Mouse (Mus musculus) spleen, postnatal 14 days (tissue): Measurements from ENCODE around the gene Igf1r.

Experiments
- DNase-seq, 2 experiments: peaks; one replicate each; pipeline ENCODE4 v3.0.0; 2021 to 2022; ENCODE audit warnings: low spot score in 2 of 2

The Igf1r gene

DNA sequence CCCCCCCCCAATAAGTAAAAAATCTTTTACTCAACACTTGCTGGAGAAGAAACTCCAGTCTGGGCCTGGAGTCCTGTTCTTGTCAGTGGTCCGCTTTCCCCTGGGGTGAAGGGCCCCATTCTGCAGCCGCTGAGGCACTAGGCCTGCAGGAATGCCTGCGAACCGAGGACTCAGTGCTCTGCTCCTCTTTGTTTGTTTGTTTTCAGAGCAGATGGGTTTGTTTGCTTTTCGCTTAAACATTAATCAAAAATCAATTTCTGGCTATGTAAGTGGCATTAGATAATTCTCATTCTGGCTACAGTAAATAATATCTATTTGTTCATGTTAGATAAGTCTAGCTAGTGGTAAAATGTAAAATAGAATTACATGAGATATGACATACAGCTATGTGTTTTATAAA, 167.0 kb downstream of the Igf1r start:
- DNase-seq = no peak

DNA sequence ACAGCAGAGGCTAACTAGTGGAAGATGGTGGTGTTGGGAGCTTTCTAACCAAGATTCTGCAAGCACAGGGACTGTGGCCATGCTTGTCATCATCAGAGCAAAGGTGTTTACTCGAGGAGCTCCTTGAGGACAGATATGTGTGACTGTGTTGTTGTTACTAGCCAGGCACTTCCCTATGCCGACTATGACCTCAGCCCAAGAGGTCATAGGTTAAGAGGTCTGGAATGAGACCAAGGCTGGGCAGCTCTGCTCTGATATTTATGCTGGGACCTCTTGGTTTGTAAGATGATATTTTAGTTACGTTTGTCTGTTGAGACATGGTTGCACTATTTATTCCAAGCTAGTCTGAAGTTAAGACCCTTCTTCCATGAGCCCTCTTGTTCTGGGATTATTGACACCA, 169.8 kb downstream of the Igf1r start:
- no peak for DNase-seq

DNA sequence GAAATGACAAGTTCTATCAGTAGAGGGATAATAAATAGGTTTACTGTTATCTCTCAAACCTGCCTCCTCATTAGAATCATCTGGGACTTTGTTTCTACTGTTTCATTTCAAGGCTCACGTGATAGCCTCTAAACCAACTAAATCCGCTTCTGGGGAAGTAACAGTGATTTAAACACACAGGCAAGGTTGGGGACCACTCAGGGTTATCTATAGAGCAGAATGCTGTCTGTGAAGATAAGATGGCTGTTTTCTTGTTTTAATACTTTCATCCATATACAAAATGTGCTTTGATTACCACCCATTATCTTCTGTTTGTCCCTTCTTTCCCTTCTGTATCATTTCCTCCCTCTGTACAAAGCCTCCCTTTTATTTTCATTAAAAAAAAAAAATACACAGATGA, 172.7 kb downstream of the Igf1r start:
- DNase-seq = no peak

DNA sequence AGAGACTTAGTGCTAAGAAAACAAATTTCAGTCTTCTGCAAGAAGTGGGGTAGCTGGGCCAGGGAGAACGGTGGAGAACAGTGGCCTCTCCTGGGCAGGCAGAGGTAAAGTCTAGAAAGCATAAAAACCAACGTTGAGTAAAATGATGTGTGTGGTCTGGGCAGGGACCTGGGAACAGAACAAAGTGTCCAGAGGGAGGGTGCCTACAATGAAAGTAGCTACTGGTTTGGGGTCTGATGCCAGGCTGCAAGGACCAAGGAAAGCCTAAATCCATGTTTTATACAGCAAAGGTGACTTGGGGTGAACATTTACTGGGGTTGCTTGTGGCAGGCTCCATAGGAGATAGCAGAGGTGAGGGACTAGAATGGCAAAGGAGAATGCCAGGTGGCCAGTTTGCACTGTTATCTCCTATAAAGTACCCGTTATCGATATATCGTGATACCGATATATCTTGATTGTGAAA, 175.2 kb downstream of the Igf1r start:
- peak in 1 of 2 experiments; percentile 21 for DNase-seq

DNA sequence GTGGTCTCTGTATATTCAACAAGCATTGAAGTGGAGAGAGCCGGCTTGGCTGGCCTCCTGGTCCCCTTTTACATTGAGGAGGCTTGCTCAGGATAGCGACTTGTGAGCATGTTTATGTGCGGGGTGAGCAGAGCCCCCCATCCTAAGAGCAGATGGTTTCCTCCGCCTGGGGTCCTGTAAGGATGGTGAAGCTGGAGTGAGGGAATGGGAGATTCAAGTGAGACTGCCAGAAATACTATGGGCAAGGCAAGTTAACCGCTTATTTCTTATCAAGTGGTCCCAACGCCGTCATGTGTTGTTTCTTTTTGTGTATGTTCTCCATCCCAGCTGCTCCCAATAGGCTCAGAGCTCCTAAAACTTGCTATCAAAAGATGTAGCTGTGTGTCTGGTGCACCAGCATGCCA, 175.6 kb downstream of the Igf1r start:
- DNase-seq = peak in 1 of 2 experiments; percentile 11

DNA sequence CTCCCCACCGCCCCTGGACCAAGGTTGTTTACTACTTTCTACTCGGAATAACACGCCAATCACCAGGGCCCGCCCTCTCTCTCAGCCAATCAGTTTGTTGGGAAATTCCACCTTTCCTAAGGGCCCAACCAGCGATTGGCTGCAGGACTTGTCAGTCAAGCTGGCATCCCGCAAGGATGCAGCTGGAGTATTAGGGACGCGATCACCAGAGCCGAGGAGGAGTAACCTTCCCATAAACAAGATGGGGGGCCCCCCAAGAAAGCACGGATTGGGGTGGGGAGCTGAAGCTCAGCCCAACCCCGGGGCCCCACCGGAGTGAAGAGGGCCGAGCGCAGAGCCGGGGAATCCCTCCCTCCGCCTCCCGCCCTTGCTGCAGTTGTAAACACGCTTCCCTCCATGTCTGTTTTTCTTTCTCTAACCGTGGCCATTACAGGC, 176.5 kb downstream of the Igf1r start:
- peak; percentile 90 to 92 for DNase-seq

DNA sequence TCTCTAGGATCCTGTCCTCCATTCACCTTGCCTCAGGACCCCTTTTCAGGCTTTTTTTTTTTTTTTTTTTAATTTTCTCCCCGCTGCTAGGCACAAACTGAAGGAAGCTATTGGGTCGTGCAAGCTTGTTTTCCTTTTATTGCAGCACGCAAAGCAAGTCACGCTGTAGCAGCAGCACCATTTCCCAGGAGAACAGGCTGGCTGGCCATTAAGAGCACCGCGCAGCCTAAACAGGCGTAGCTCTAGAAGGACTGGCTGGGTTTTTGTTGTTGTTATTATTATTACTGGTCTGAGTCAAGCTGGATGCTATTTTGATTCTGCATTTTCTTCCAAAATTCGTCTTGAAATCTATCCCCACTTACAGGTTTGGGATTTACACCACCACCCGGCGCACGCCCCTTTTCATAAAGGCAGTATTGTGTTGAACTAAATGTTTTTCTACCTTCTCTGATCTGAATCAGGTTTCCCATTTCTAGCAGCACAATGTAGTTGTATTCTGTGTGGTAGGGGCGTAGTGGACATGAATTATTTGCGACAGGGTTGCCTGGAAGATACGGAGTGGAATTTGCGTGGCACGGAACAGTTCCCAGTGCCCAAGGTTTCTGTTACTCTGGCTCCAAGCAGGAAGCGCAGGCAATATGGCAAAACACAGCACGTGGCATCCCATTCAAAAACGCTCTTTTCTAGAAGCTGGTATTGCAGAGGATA, 177.1 kb downstream of the Igf1r start:
- DNase-seq = peak; percentile 67 to 75

DNA sequence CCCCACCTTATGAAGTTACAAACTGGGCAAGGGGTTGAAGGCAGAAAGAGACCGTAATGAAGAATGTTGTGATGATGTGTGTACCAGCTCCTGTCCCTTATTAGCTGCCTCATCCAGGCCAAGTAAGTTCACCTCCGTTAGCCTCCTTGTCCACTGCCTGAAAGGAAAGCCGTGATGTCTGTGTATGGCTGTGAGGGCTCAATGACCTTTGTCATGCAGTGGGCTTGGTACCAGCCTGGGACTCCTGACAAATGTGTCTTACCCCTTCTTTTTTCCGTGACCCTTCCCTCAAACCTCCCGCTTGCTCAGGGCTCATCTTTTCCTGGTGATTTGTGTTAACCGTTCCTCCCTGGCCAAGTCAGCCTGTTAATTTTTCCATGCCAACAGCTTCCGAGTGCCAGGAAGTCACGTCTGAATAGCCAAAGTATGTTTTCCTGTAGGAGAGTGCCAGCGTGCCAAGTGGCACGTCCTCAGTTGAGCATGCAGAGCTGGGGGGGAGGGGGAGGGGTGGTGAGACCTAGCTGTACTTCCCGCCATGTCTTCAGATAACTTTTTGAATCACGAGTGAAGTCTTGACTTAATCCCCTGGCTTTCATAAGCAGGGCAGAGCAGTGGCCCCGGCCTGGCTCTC, 178.4 kb downstream of the Igf1r start:
- no peak for DNase-seq

DNA sequence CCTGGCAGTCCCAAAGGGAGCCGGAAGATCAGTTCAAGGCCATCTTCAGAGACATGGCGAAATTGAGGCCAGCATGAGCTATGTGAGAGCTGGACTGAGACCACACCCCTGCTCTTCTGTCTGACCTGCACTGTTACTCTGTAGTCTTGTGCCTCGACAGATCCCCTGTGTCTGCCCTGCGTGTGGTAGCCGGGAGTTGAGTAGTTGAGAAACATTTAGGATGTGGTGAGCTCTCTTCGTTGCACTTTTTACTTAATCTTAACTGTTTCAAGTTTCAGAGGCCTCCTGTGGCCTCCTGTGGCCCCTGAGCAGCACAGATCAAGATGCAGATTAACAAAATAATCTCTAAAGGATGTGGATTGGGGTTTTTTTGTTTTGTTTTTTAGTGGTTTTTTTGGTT, 181.1 kb downstream of the Igf1r start:
- DNase-seq = no peak

DNA sequence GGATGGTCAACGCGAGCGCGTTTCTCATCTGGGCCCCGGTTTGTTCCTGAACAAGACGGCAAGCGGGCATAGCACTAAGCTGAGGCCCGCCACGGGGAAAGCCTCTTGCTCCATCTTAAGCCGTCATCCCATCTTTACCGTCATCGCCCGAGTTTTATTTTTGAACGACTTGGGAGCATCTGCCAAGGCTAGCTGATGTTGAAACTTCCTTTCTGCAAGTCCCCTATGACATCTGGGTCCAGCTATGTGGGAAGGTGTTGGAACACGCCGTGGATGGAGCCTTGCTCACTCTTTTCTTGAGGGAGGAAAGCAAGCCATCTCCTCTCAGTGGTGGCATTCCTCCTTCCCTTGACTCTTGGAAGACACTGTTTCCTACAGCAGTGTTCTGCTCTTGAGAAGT, 182.3 kb downstream of the Igf1r start:
- no peak for DNase-seq

DNA sequence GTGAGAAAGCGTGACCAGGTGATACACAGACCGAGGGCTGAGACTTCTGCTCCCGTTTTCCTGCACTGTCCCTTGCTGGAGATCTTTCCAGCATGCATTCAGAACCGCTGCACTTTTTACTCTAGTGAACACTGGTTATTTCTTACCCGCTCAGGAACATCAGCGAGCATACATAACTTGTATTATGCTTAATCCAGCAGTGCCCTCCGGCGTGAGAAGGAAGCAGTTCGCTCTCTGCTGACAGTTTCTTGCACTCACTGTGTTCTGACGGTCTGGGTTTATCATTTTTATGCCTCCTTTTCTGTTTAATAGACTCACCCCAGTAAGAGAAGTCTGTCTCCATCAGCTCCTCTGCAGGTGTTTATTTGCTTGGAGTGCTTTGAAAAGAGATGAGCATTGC, 183.4 kb downstream of the Igf1r start:
- DNase-seq = no peak

DNA sequence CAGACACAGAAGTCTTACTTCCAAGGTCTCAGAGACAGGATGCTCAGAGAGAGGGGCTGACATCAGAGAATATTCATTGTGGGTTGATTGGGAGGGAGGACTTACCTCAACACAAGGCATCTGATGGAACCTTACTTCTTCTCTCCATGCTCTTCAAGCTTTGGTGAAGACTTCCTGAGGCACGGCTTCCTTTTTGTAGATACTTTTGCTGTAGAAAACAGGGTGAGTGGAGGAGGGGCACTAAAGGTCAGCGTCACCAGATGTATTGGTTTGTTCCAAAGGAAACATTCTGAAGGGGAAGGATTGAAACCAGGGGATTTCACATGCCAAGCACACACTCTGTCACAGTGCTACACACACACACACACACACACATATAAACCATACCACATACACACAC, 186.8 kb downstream of the Igf1r start:
- no peak for DNase-seq

DNA sequence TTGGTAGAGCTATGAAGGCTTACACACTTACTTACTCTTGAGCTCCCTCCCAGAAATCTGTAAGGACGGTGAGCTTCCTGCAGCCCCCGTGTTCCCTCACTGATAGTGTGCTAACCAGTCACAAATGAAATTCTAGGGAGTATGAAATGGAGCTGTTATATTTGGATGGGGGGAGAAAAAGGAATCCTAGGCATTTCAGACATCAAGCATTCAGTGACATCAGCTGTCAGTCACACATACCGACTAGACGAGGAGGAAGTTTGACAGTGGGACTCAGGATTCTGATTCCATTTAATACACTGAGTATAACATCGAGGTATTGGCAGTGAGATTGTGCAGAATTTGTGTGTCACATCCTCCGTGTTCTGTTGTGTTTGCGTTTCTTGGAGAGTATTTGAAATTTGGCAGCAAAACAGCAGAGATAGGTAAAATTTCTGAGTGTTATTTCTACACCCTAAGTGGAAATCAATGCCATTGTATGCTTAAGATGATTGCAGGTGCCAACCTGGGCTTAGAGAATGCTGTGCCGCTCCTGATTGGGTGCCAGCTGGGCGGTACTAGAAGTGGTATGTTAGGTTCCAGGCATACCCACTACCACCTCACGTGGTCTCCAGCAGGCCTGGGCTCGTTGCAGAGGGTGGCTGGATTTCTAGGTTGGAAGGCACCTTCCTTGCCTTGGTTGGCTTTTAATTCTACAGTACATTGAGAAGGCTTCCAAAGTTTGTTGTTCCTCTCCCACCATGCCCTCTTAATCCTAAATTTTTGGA, 187.6 kb downstream of the Igf1r start:
- DNase-seq = no peak

DNA sequence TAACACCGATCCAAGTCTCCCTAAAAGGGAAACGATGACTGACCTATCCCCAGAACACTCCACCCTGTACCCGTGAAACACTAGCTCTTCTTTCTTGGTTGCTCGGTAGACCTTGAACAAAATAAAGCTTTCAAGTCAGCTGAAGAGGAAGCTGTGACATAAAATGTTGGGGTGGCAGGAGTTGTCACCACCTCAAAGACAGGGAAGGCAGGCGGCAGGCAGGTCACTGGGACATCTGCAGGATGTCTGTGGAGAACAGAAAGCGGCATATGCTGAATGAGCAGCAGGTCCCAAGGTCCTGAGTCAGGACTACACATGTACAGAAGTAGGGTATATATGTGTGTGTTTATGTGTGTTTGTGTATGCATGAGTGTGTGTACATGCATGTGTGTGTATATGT, 191.6 kb downstream of the Igf1r start:
- no peak for DNase-seq

DNA sequence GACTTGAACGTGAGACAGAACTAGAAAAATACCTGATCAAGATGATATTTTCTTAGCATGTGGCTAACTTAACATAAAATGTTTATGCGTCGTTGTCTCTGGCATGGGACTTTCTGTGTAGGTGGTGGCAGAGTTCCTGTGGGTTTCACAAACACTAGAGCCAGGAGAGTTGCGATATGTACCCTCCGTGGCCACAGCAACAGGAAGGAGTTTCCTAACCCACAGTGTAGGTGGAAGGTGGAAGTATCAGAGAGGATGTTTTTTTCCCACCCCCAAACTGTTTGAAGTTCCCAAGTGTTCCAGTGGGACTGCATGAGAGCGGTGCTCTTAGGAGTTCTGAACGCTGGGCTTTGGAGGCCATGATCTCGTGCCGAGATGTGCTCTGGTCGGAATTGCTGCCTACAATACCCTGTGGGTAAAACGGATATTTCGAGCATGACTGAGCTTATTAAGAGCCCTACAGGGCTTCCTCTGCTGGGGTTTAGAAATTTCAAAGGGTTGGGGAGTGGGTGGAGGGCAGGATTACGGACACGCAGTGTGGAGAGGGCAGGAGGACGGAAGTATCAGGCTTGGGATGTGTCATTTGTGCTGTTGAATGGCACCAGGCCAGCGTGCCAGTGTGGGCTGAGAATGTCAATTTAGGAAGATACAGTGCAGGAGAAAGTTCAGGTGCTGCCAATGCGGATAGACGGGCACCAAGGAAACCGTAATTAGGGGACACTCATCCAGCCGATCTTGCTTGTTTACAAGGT, 195.8 kb downstream of the Igf1r start:
- DNase-seq = no peak

DNA sequence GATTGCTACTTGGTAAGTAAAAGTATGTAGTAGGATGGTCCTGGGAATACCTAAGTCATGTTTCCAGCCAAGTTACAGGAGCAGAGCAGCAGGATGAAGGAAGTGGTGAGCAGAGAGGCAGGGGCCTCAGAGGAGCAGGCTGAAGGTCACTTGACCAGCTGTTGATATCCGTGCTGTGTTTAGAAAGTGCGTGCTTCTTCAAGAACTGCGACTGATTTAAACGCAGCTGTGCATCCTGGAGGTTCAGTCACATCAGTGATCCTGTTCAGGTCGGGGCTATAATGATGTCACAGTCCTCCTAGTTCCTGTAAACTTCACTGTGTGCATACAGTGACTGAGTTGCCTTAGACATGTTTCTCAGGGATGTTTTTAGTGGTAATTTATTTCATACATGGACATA, 199.3 kb downstream of the Igf1r start:
- no peak for DNase-seq

DNA sequence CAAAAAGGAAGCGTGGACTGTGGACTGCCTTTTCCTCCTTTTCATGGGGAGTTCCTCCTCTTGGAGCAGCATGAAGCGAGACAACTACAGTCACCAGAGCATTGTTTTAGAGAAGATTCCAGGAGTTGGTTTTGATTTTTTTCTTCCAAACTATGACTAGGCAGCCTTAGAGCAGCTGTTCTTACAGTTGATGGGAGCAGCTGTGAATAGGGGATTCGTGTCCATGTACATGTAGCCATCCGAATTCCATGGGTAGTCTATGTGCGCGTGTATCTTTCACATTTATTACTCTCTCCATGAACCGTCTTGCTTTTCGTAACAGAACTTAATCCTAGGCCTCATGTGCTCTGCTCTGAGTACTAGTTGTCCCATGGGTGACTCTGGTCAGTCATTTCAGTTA, 199.8 kb downstream of the Igf1r start:
- no peak for DNase-seq

DNA sequence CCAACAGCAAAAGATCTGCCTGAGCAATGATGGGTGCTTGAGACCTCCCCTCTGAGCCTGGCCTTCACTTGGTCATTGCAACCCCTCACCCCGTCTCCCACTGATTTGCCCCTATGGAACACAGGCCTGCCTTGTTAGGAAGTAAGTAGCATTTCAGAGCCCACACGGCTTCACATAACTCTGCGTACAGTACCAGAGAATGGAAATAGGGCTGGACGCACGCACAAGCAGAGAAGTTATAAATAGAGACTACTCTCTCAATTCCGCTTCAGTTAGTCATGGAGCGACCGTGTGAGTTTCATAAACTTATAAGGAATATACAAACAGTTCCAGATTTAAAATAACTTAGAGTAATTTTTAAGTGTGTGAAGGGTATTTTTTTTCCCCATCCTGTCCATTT, 200.6 kb downstream of the Igf1r start:
- no peak for DNase-seq

DNA sequence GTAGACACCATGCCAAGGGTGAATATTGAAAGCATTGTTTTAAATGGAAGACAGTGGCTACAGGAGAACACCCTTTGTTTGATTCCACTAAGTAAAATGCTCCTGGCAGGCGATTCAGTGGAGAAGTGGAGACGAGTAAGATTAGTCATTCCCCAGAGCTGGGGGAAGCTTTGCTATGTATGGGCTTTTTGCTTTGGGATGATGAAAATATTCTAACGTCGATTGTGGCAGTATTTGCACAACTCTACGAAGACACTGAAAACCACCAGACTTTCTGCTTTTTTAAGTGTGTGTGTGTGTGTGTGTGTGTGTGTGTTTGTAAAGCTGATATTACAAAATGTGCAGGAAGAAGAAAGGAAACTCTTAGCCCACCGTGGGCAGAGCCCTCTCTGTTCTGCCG, 202.0 kb downstream of the Igf1r start:
- DNase-seq = no peak

DNA sequence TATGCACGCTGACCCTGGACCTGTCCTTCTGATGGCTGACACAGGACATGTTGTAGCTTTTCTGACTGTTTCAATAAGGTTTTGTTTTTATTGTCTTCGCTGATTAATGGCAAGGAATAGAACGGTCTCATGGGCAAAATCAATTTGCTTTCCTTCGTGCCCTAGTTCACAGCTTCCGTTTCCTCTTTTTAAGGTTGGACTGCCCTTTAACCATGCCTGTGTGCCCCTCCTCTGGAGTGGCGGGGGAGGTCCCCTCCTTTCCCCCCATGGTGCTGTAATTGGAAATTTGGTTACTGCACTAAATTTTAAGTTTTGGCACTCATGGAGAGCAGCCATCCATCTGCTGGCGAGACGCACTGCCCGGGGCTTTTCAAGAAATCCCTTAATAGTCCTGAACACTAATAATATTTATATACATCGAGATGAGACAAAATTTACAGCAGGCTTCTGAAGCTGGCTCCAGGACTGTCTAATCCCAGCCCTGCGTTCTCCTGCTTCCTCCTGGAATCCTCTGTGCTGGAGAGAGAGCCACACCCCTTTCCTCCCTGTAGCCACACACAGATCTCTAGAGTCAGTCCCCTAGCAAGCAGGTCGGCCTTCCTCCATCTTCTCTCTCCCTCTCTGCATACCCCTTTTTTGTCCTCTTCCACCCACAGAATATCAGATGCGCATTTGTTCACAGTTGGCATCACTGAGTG, 207.6 kb downstream of the Igf1r start:
- DNase-seq = no peak

DNA sequence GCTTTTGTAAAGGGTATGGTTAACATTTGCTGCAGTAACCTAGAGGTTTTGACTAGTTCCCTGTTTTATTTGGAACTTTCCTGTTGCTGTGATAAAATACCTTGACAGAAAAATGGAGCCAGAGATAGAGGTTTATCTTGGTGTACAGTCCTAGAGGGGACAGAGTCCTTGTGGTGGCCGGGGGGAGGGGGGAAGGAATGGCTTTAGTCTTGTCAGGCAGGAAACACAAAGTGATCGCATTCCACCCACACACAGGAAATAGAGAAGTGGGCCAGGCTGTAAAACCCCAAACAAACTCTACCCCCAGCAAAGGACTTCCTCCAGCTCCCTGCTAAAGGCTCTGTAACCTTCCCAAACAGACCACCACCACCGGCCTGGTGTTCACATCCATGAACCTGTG, 211.4 kb downstream of the Igf1r start:
- no peak for DNase-seq

DNA sequence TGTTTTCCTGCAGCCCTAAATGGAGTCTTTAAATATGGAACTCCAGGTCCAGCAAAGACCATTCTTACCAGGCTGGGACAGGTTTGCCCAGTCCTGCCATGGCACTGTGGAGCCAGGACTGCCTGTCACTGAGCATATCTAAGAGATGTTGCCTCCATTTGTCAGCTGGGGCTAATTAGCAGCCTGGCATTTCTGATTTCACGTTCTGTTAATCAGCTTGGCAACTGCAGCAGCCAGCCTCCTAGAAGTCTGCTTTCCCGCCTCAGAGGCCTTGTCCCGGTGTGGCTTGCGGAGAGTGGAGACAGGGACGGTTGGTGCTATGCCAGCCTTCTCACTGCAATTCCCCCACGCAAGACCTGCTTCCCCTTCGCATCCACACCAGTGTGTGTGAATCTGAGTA, 220.1 kb downstream of the Igf1r start:
- DNase-seq = no peak
